ENCODE assay signal across 8 mouse cellular contexts in the genomic region with DNA sequence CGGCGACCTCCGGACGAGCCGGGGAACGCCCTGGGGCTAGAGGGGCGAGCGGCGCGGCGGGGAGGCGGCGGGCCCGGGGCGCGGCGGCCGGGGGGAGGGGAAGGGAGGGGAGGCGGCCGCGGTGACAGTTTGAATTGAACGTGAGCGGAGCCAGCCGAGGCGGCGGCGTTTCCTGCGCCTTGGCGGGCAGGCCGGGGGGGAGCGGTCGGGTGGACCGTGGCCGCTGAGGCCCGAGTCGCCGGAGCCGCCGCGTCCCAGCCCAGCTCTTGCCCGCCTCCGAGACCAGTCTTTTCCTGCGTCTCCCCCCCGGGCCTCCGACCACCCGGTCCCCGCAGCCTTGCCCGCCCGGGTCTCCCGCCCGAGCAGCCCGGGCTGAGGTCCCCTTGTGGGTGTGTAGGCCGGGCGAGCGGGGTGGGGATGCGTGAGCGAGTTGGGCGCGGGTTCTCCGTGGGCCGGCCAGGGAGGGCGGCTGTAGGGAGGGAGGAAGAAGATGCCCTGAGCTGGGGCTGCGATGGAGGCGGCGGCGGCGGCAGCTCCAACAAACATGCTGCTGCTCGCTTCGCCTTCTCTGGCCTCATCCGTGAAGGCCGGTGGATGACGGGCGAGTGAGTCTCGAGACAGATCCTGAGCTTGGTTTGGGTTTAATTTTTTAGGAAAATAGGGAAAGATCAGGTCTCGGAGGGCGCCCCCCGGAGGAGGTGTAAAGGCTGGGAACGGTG. TPM values are rescaled to one million over a fixed set of nuclear protein-coding genes. Genes with fewer than 3 reads are reported as not detected.
DNase-seq lines count a peak whose midpoint lies in the region; ATAC-seq and TF ChIP-seq lines count a peak whose summit lies in the region.

No protein-coding gene starts in this region.

- DNase-seq in heart, adult 9 months (ENCODE audit: low spot score in 2 of 2): peak; percentile 48 to 68
- peak; percentile 64 for DNase-seq in kidney, adult 9 months
- peak; percentile 75 for DNase-seq in liver
- DNase-seq in midbrain, postnatal 0 days (ENCODE audit: low spot score): peak; percentile 41
- peak; percentile 47 to 55 for DNase-seq in spleen, postnatal 36 days (ENCODE audit: low spot score in 2 of 2)

- WGBS in bone marrow, adult 2 months: 1% methylated on average over 73 of the region's 78 CpGs
- under 1% methylated on average over 65 of the region's 78 CpGs for WGBS in embryonic facial prominence, embryonic 15.5 days
- WGBS in midbrain, postnatal 0 days: 1% methylated on average over 70 of the region's 78 CpGs

- H3K4me1 ChIP-seq in bone marrow, adult 2 months (ENCODE audit: control insufficient read depth, insufficient read depth, low read length): no peaks in the 10 kb centered on the region; the same call in 1 of the 2 replicates
- peaks cover 8% of the 10 kb centered on the region; the same call in 1 of the 2 replicates for H3K4me1 ChIP-seq in embryonic facial prominence, embryonic 15.5 days
- peaks cover 13% of the 10 kb centered on the region for H3K4me1 ChIP-seq in midbrain, postnatal 0 days (ENCODE audit: insufficient read depth, low read length)

- H3K4me2 ChIP-seq in embryonic facial prominence, embryonic 15.5 days (replicated peaks): peak overlapping the region; percentile 60
- peak overlapping the region; percentile 49 for H3K4me2 ChIP-seq in midbrain, postnatal 0 days (ENCODE audit: low read depth, low read length, poor library complexity, severe bottlenecking)

- H3K9ac ChIP-seq in embryonic facial prominence, embryonic 15.5 days: peak overlapping the region; percentile 96
- peak overlapping the region; percentile 98 for H3K9ac ChIP-seq in midbrain, postnatal 0 days (replicated peaks; ENCODE audit: low read length, poor library complexity, severe bottlenecking)

- H3K27me3 ChIP-seq in embryonic facial prominence, embryonic 15.5 days: no peaks in the 10 kb centered on the region
- no peaks in the 10 kb centered on the region for H3K27me3 ChIP-seq in midbrain, postnatal 0 days (ENCODE audit: insufficient read depth, low read length)

- no peak for TF ChIP-seq POLR2A in bone marrow, adult 2 months (IDR thresholded peaks at IDR 0.05; ENCODE audit: borderline replicate concordance, control insufficient read depth, low read depth, low read length)

- peak overlapping the region; percentile 98 for H3K4me3 ChIP-seq in bone marrow, adult 2 months (replicated peaks; ENCODE audit: control insufficient read depth, low read depth, low read length)
- H3K4me3 ChIP-seq in embryonic facial prominence, embryonic 15.5 days (replicated peaks): peak overlapping the region; percentile 99
- peak overlapping the region; percentile 81 for H3K4me3 ChIP-seq in midbrain, postnatal 0 days (ENCODE audit: low read depth, low read length)

- peak; percentile 6 for ATAC-seq in CD4-positive, CD25-positive, alpha-beta regulatory T cell, adult 4 months
- ATAC-seq in embryonic facial prominence, embryonic 15.5 days (ENCODE audit: insufficient number of reproducible peaks, low FRiP score, low TSS enrichment, low read depth): peak; percentile 1; the same call in 1 of the 2 replicates
- ATAC-seq in midbrain, postnatal 0 days (ENCODE audit: low FRiP score): peak; percentile 48

- H3K27ac ChIP-seq in bone marrow, adult 2 months (ENCODE audit: control insufficient read depth, insufficient read depth, low read depth, low read length, poor library complexity): peak overlapping the region; percentile 98
- peak overlapping the region; percentile 99 for H3K27ac ChIP-seq in embryonic facial prominence, embryonic 15.5 days (replicated peaks)
- H3K27ac ChIP-seq in midbrain, postnatal 0 days (ENCODE audit: low read depth, low read length): peak overlapping the region; percentile 98

- H3K36me3 ChIP-seq in embryonic facial prominence, embryonic 15.5 days: no peaks in the 10 kb centered on the region
- no peaks in the 10 kb centered on the region for H3K36me3 ChIP-seq in midbrain, postnatal 0 days (ENCODE audit: insufficient read depth, low read length)

- no peak for TF ChIP-seq CTCF in bone marrow, adult 2 months (IDR thresholded peaks at IDR 0.05; ENCODE audit: control insufficient read depth, insufficient read depth, low read length)
- peak; percentile 62 for TF ChIP-seq CTCF in midbrain, postnatal 0 days (IDR thresholded peaks at IDR 0.05)

- no peaks in the 10 kb centered on the region for H3K9me3 ChIP-seq in embryonic facial prominence, embryonic 15.5 days (replicated peaks)
- no peaks in the 10 kb centered on the region for H3K9me3 ChIP-seq in midbrain, postnatal 0 days (ENCODE audit: low read length)

RNA-seq across cellular contexts. Expression of a gene that starts 0.7 kb away (rescaled TPM):
- 100 to 1,000 TPM; 401 to 415 TPM for polyA plus RNA-seq in CD4-positive, CD25-positive, alpha-beta regulatory T cell, adult 4 months (2017; shearing (Covaris generic))
- 48.2 and 75.9 TPM in 2 replicates for polyA plus RNA-seq in bone marrow, adult 2 months (2011; ENCODE audit: insufficient read depth, insufficient read length, low replicate concordance, missing spikeins)
- 272 and 276 TPM in 2 replicates for polyA plus RNA-seq in embryonic facial prominence, embryonic 15.5 days (2015; fragmentation: Nextera tagmentation; extraction: Ambion mirVana)
- total RNA-seq in midbrain, postnatal 0 days (2014; rRNA removed): 137 and 168 TPM in 2 replicates
- polyA plus RNA-seq in midbrain, postnatal 0 days (2015; fragmentation: Nextera tagmentation; extraction: Ambion mirVana): 249 TPM in 2 replicates

Comparison
In these comparisons a context has a peak if more than half of its experiments do, and no peak if none do; other contexts are left out.
1. Peak in every context shown above with its lines: DNase-seq, ATAC-seq, H3K4me3 ChIP-seq and H3K27ac ChIP-seq.